Mouse (Mus musculus) forebrain, embryonic 14.5 days (tissue): ENCODE data around the gene Itga1. TPM values are rescaled to one million over a fixed set of nuclear protein-coding genes. Genes with fewer than 3 reads are reported as not detected.

Source experiments
- ATAC-seq: fragments of 200-750 bp; cut with Nextera tagmentation; 2 replicates; pipeline ENCODE4 v1.8.0; 2017; ENCODE audit warnings: mild to moderate bottlenecking, moderate library complexity
- DNase-seq: peaks from one replicate; pipeline ENCODE4 v3.0.0-alpha.2; 2015; ENCODE audit warnings: low spot score
- H3K27ac ChIP-seq: fragments of 300-500 bp; sonication (generic); 2 replicates; pipeline ENCODE4 v1.5.1; 2014; ENCODE audit warnings: low read depth, mild to moderate bottlenecking, control low read depth, low read length, moderate library complexity
- H3K27me3 ChIP-seq: fragments of 300-500 bp; sonication (generic); replicated peaks from 2 replicates; pipeline ENCODE4 v1.6.1; 2014; ENCODE audit warnings: low read length, control low read depth, mixed read lengths; ENCODE audit not compliant: control insufficient read depth, insufficient read depth
- H3K36me3 ChIP-seq: fragments of 300-500 bp; sonication (generic); 2 replicates; pipeline ENCODE4 v1.6.1; 2014; ENCODE audit warnings: low read length, control low read depth; ENCODE audit not compliant: control insufficient read depth, insufficient read depth
- H3K4me1 ChIP-seq: fragments of 300-500 bp; sonication (generic); 2 replicates; pipeline ENCODE4 v1.6.1; 2014; ENCODE audit warnings: antibody characterized with exemption, low read length, control low read depth; ENCODE audit not compliant: control insufficient read depth, insufficient read depth
- H3K4me2 ChIP-seq: fragments of 300-500 bp; sonication (generic); 2 replicates; pipeline ENCODE4 v1.6.1; 2014; ENCODE audit warnings: mild to moderate bottlenecking, control low read depth, low read length
- H3K4me3 ChIP-seq: fragments of 300-500 bp; sonication (generic); 2 replicates; pipeline ENCODE4 v1.5.1; 2014; ENCODE audit warnings: low read depth, low read length, control low read depth
- H3K9ac ChIP-seq: fragments of 300-500 bp; sonication (generic); 2 replicates; pipeline ENCODE4 v1.6.1; 2014; ENCODE audit warnings: mild to moderate bottlenecking, low read length, control low read depth, moderate library complexity
- H3K9me3 ChIP-seq: fragments of 300-500 bp; sonication (generic); replicated peaks from 2 replicates; pipeline ENCODE4 v1.6.1; 2016; ENCODE audit warnings: low read length, control low read depth, mixed read lengths; ENCODE audit not compliant: control insufficient read depth
- WGBS: fragments of 180-500 bp; shearing (Covaris S2); extraction: QIAGEN DNeasy Blood & Tissue Kit; methylation state at CpG from one replicate; pipeline ENCODE4 v1.1.7; 2014; 5-methylcytosine and 5-hydroxymethylcytosine counted together
- polyA plus RNA-seq: library from polyadenylated mRNA; unstranded; fragments of >200 nt; fragmentation: Nextera tagmentation; extraction: Ambion mirVana; gene quantifications from 2 replicates; pipeline ENCODE4 v1.2.1, GENCODE M21; 2014

The Itga1 gene
- polyA plus RNA-seq, 1 experiment from 2014 or later: 5.8 TPM

GRCm38 (mm10) chr13:115091511-115091910 lies 10.3 kb downstream of the Itga1 start:
- ATAC-seq (no peak), DNase-seq (no peak)
- Histone ChIP-seq H3K9ac (no peak overlapping the region), H3K4me3 (no peak overlapping the region), H3K4me2 (no peak overlapping the region), H3K27ac (no peak overlapping the region), H3K4me1 (peaks cover 8% of the 10 kb centered on the region), H3K9me3 (no peaks in the 10 kb centered on the region), H3K36me3 (peaks cover 10% of the 10 kb centered on the region; the same call in 1 of the 2 replicates), H3K27me3 (no peaks in the 10 kb centered on the region)
- 83% methylated on average over 3 of the region's 3 CpGs for WGBS

- Histone ChIP-seq H3K4me2 (peak overlapping the region; percentile 57), H3K9ac (peak overlapping the region; percentile 79; the same call in 1 of the 2 replicates), H3K4me3 (peak overlapping the region; percentile 66; the same call in 1 of the 2 replicates), H3K27ac (no peak overlapping the region), H3K9me3 (no peaks in the 10 kb centered on the region), H3K36me3 (peaks cover 13% of the 10 kb centered on the region), H3K27me3 (no peaks in the 10 kb centered on the region), H3K4me1 (peaks cover 8% of the 10 kb centered on the region)
- 51% methylated on average over 9 of the region's 9 CpGs for WGBS
- no peak for ATAC-seq
- DNase-seq: no peak
Measured at GRCm38 (mm10) chr13:115090977-115091445, 10.8 kb downstream of the Itga1 start.

- Histone ChIP-seq H3K9ac (peak within 1 kb of the TSS; percentile 79), H3K4me3 (peak within 1 kb of the TSS; percentile 66), H3K27me3 (no peaks in the 10 kb centered on the region), H3K36me3 (peaks cover 19% of the 10 kb centered on the region), H3K4me1 (peaks cover 8% of the 10 kb centered on the region), H3K4me2 (peak within 1 kb of the TSS; percentile 57), H3K9me3 (no peaks in the 10 kb centered on the region), H3K27ac (0 out of 2 replicates have a peak within 1 kb of the TSS, but pooled peaks have one; percentile 48)
- ATAC-seq: peak; percentile 97
- 1% methylated on average over 60 of the region's 60 CpGs for WGBS
- peak; percentile 95 for DNase-seq
Measured at GRCm38 (mm10) chr13:115090069-115090976, 11.4 kb downstream of the Itga1 start, which contains the start of gene Pelo. TSS of gene Pelo (minus strand) at chr13:115090186.

GRCm38 (mm10) chr13:115089395-115090025 lies 12.3 kb downstream of the Itga1 start:
- peak; percentile 77 for ATAC-seq

GRCm38 (mm10) chr13:115089020-115089394 lies 12.8 kb downstream of the Itga1 start:
- H3K36me3 ChIP-seq: peaks cover 19% of the 10 kb centered on the region
- peaks cover 8% of the 10 kb centered on the region for H3K4me1 ChIP-seq
- 79% methylated on average over 11 of the region's 11 CpGs for WGBS
- H3K27ac ChIP-seq: no peak overlapping the region
- no peaks in the 10 kb centered on the region for H3K27me3 ChIP-seq
- H3K9me3 ChIP-seq: no peaks in the 10 kb centered on the region
- ATAC-seq (no peak; the same call in 1 of the 2 replicates), DNase-seq (no peak)
- peak overlapping the region; percentile 57 for H3K4me2 ChIP-seq
- peak overlapping the region; percentile 66 for H3K4me3 ChIP-seq
- H3K9ac ChIP-seq: peak overlapping the region; percentile 79

More at GRCm38 (mm10) chr13:115089395-115090025, 12.3 kb downstream of the Itga1 start:
- Histone ChIP-seq H3K4me1 (peaks cover 8% of the 10 kb centered on the region), H3K4me2 (peak overlapping the region; percentile 57), H3K27ac (0 out of 2 replicates have a peak overlapping the region, but pooled peaks have one; percentile 48), H3K4me3 (peak overlapping the region; percentile 66), H3K9ac (peak overlapping the region; percentile 79), H3K9me3 (no peaks in the 10 kb centered on the region), H3K36me3 (peaks cover 19% of the 10 kb centered on the region), H3K27me3 (no peaks in the 10 kb centered on the region)
- WGBS: 16% methylated on average over 32 of the region's 35 CpGs
- DNase-seq: peak; percentile 13

GRCm38 (mm10) chr13:115085974-115086373 lies 15.8 kb downstream of the Itga1 start:
- no peak for ATAC-seq
- no peaks in the 10 kb centered on the region for H3K27me3 ChIP-seq
- H3K9me3 ChIP-seq: no peaks in the 10 kb centered on the region
- H3K4me2 ChIP-seq: no peak overlapping the region
- peaks cover 19% of the 10 kb centered on the region for H3K36me3 ChIP-seq
- H3K4me3 ChIP-seq: no peak overlapping the region
- peaks cover 8% of the 10 kb centered on the region for H3K4me1 ChIP-seq
- H3K9ac ChIP-seq: no peak overlapping the region
- no peak overlapping the region for H3K27ac ChIP-seq
- WGBS: 95% methylated on average over 6 of the region's 6 CpGs
- no peak for DNase-seq

GRCm38 (mm10) chr13:115082339-115082738 lies 19.4 kb downstream of the Itga1 start:
- 96% methylated on average over 7 of the region's 7 CpGs for WGBS
- DNase-seq (no peak), ATAC-seq (no peak)
- no peak overlapping the region for H3K9ac ChIP-seq
- H3K27ac ChIP-seq: no peak overlapping the region
- no peak overlapping the region for H3K4me3 ChIP-seq
- H3K27me3 ChIP-seq: no peaks in the 10 kb centered on the region
- no peaks in the 10 kb centered on the region for H3K9me3 ChIP-seq
- H3K4me2 ChIP-seq: no peak overlapping the region
- H3K36me3 ChIP-seq: peaks cover 13% of the 10 kb centered on the region
- no peaks in the 10 kb centered on the region for H3K4me1 ChIP-seq

- ATAC-seq: no peak
- Histone ChIP-seq H3K4me3 (no peak overlapping the region), H3K9ac (no peak overlapping the region), H3K4me2 (no peak overlapping the region), H3K27ac (no peak overlapping the region), H3K36me3 (no peaks in the 10 kb centered on the region), H3K27me3 (no peaks in the 10 kb centered on the region), H3K4me1 (no peaks in the 10 kb centered on the region), H3K9me3 (no peaks in the 10 kb centered on the region)
- DNase-seq: no peak
- WGBS: 92% methylated on average over 3 of the region's 3 CpGs
Measured at GRCm38 (mm10) chr13:115079996-115080585, 21.7 kb downstream of the Itga1 start.
